Mouse (Mus musculus): ENCODE measurements around the gene 4933428M09Rik.
"Not testable (repeated sequence)": the region's sequence is repeated elsewhere in the genome, so short reads cannot be mapped to it uniquely, and the experiment has no call there.

The 4933428M09Rik gene

DNA sequence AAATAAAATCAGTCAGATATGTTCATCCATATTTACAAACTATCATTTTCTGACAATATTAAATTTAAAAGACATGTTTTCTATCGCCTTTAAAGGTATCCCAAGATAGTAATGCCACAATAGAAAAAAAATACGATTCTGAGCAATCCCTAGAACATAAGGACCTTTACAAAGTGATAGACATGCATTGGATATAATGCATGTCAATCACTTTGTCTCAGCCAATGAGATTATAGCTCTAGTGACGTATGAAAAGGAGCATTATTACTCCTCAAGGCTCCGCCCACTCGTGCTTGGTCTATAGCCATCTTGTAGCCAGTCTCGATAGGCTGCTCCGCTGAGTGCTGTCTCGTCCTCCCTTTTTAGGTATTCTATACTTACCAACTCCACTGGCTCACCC is at the start of gene 4933428M09Rik:
4933428M09Rik (plus strand) TSS at position 301 of the 400 bp plus-strand sequence.
- DNase-seq (ENCODE audit: extremely low spot score) = no peak

- DNase-seq (ENCODE audit: extremely low spot score) = no peak
These were observed 45.0 kb upstream of the 4933428M09Rik start for GRCm38 (mm10) chrX:139134031-139134430.

GRCm38 (mm10) chrX:139191506-139191905 is 12.5 kb downstream of the 4933428M09Rik start:
- DNase-seq (ENCODE audit: extremely low spot score) = not testable (repeated sequence)

- DNase-seq (ENCODE audit: extremely low spot score) = no peak
These were observed 15.7 kb downstream of the 4933428M09Rik start for GRCm38 (mm10) chrX:139194572-139195279.

DNA sequence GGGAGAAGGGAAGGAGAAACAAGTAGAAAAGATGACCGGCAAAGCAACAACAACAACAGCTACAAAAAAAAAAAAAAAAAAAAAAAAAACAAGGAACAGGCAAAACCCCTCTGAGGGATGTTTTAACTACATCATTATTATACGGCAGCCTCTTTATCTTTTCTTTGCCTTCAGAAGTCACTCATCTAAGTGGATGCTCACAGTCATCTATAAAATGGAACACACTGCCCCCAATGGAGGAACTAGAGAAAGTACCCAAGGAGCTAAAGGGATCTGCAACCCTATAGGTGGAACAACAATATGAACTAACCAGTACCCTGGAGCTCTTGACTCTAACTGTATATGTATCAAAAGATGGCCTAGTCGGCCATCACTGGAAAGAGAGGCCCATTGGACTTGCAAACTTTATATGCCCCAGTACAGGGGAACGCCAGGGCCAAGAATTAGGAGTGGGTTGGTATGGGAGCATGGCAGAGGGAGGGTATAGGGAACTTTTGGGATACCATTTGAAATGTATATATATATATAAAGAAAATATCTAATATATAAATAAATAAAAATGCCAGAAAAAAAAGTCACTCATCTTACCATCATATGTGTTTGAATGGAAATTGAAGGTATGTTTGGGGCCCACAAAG is 30.3 kb downstream of the 4933428M09Rik start:
- not testable (repeated sequence) for DNase-seq (ENCODE audit: extremely low spot score)

- DNase-seq (ENCODE audit: extremely low spot score) = peak; percentile 76
These were observed 30.8 kb downstream of the 4933428M09Rik start, which contains the start of gene Mum1l1 for GRCm38 (mm10) chrX:139209829-139210225. Gene Mum1l1, plus strand, starts transcription at chrX:139210042.

- no peak for DNase-seq (ENCODE audit: extremely low spot score)
These were observed 35.7 kb downstream of the 4933428M09Rik start for GRCm38 (mm10) chrX:139214765-139215164.

DNA sequence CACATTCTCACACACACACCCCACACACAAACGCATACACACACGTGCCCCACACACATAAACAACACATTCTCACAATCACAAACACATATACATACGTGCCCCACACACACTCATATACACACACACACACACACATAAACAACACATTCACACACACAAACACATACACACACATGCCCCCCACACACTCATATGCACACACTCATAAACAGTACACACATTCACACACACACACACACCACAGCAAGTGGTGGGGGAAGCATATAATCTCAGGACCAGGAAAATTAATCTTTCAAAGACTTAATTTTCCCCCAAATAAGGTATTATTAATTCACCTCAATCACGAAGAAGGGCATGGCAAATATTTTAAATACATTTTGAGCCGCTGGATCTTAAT is 37.4 kb downstream of the 4933428M09Rik start:
- no peak for DNase-seq (ENCODE audit: extremely low spot score)

DNA sequence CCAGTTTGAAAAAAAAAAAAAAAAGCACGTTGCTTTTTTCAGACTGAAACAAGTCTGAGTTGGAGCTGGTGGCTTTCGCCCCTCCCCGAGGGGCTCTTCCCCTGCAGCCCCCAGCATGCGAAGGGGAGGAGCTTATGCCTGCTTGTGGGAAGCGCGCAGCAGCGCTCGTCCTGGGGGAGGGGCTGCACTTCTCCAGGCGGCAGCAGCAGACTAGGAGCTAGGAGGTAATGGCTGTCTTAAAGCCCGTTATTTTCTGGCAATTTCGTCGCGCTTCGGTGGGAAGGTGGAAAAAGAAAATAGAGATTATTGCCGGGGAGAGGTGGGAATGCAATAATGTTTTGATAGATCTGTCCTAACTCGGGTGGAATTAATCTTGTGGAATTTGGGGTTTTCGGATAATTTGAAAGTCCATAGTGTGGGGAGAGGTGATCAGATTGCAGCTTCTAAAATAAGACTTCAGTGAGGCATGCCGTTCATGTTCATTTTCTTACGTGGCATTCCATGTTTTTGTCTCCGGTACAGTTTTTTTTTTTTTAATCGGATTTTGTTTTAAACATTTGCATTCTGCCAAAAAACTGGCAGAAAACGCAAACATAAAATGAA is 38.1 kb downstream of the 4933428M09Rik start:
- DNase-seq (ENCODE audit: extremely low spot score) = peak; percentile 66

GRCm38 (mm10) chrX:139217776-139218175 is 38.7 kb downstream of the 4933428M09Rik start:
- no peak for DNase-seq (ENCODE audit: extremely low spot score)

- DNase-seq (ENCODE audit: extremely low spot score) = no peak
These were observed 40.0 kb downstream of the 4933428M09Rik start for GRCm38 (mm10) chrX:139219017-139219416.

GRCm38 (mm10) chrX:139220830-139221229 is 41.8 kb downstream of the 4933428M09Rik start:
- DNase-seq (ENCODE audit: extremely low spot score) = no peak

DNA sequence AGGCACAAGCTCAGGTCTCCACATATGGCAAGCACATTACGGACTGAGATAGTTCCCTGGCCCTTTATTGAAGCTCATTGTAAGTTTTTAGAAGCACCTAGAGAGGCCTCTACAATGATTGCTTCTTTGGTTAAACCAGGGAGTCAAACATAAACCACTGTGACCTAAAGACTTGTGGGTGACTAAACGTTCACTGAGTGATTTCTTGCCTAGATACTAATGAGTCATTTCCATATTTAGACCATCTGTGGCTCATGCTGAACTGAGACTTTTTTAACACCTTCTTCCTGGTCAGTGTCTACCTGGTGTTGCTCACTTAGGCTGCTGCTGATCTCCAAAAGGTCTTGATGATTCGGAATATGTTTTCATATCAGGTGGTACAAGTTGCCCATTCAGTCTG is 42.9 kb downstream of the 4933428M09Rik start:
- DNase-seq (ENCODE audit: extremely low spot score) = no peak
